Mouse (Mus musculus): Measurements from ENCODE around the gene Brd9. TPM values are rescaled to one million over a fixed set of nuclear protein-coding genes. Genes with fewer than 3 reads are reported as not detected.

Brd9 gene
- 10 to 100 TPM; 80.4 to 83.4 TPM for total RNA-seq (2021)
- long read RNA-seq, experiment 1, transcript Brd9-206 (16 exons, 2,430 nt) = minor isoform, 7 of 79 reads
- long read RNA-seq, experiment 1, transcript Brd9-201 (16 exons, 2,407 nt) = major isoform, 27 of 79 reads
- long read RNA-seq, experiment 1, partial matches to known transcripts = 15 of 79 reads
- long read RNA-seq, experiment 1, other reads (novel, unspliced or antisense) = 29 of 79 reads
- long read RNA-seq, experiment 2, full-length matches to known transcripts = 38 of 80 reads
- long read RNA-seq, experiment 2, partial matches to known transcripts = 11 of 80 reads
- long read RNA-seq, experiment 2, other reads (novel, unspliced or antisense) = 31 of 80 reads

DNA sequence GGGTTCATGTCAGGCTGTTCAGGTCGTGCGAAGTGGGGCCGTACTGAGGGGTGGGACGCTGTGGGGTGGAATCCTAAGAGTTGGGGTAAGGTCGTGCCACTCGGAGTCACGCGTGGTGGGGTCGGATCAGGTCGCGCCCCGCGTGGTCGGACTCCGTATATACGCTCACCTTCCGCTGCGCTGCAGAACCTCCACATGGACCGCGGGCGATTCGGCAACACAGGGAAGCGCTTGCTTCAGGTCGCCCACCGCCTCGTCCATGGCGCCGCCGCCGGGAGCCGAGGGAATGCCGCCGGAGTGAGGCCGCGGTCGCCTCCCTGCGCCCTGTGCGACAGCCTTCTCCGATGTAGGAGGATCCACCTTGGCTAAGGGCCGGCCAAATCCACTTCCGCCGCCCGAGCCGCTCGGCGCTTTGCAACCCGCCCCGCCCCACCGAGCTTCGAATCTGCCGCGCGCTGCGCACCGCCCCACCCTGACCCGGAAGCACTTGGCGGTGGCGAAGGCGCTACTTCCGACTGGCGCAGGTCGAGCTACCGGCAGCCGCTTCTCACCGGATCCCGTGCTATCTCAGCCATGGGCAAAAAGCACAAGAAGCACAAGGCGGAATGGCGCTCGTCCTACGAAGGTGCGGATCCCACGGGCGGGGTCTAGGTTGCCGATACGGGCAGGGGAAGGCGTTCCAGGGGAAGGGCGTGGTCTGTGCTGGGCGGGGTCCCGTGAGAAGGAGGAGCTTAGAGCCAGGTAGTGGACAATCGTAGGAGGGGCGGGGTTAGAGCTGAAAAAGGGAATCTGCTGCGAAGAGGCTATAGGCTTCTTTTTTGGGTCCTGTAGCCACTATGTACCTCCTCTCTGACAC, at the start of gene Brd9, which contains the start of gene Trip13:
Brd9 (plus strand) TSS at position 491 of the 856 bp plus-strand sequence.
Trip13 (minus strand) TSS at position 464 of the 856 bp plus-strand sequence.
- intact Hi-C loops (cut with DNase I) = no loop called here

DNA sequence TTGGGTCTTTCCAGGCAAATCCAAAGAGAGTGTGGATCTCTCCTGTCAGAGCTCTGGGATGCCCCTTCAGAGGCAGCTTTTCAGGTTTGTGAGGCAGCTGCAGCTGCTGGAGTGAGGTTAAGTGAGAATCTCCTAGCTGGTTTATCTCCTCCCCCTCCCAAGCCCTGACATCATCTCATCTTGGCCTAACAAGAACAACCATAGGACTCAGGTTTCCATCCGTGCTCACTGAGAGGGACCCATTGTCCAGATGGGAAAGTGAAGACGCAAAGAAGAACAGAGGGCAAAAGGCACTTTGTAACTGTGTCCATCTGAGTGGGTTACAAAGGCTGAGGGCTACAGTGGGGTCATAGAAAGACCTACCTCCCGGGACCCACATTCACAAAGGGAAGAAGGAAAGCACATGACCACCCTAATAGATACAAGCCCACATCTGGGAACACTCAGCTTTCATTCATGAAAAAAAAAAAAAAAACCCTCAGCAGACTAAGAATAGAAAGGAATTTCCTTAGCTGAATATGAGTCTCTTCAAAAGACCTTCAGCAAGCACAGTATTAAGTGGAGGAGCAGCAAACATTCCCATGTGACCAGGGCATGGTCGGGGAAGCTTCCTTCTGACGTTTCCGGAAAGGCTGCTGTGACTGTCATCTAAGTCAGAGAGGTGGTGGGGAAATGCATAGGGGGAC, 45.0 kb upstream of the Brd9 start:
- intact Hi-C loops (cut with DNase I) = no loop called here
- DNase-seq (ENCODE audit: low spot score in 2 of 2) = no peak

More for the DNA sequence above, at the start of gene Brd9, which contains the start of gene Trip13:
- DNase-seq (ENCODE audit: low spot score in 2 of 2) = peak; percentile 87 to 89

GRCm38 (mm10) chr13:73897561-73897960, 40.0 kb upstream of the Brd9 start:
- intact Hi-C loops (cut with DNase I) = no loop called here
- no peak for DNase-seq (ENCODE audit: low spot score in 2 of 2)

DNA sequence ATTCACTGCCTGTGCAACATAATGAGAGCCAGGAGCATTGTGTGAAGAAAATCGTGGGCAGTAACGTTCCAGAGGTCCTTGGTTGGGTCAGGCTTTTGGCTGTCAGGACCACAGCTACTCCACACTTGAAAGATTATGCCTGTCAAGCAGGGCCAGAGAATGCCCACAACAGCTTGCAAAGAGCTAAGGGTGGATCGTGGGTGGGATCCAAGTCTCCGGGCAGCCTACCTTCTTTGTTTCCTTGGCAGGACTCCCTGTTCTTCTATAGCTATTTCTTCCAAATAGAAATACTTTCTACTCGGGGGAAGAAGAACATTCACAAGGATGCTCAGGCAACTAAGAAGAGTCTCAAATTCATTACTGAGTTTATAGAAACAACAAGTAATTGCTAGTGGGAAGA, 30.5 kb upstream of the Brd9 start:
- DNase-seq (ENCODE audit: low spot score in 2 of 2) = peak; percentile 13 to 14
- intact Hi-C loops (cut with DNase I) = loop anchor here (1.0 to 10.0 kb wide), 5 partner anchors 76 to 482 kb away; no protein-coding TSS in a partner anchor

DNA sequence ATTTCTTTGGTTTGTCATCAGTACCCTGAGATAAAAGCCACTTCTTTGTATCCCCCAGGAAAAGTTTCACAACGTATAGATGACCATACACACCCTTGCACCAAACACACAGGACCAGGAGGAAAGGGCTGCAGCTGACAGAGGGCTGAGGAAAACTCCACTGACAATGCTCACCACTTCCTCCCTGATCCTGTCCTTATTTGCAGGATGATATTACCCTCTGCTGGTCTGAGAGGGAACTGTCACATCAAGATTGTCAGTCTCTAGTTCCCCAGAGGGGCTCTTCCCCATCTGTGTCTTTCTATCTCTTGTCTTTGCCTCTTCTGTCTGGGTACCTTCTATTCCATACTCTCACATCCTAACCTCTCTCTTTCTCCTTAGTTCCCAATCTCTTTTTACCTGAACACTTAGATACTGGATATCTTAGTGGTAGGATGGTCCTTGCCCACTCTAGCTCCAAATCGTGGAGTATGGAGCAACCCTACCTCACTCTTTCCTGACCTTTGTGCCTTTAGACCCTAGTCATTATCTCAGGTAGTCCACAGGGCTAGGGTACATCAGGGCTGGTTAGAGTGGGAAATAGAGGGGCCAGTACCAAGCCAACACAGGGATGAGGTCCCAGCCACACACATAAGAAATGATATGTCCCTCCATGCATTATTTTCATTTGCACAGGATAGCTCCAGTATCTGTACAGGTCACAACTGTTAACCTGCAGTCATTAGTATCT, 29.8 kb upstream of the Brd9 start:
- DNase-seq (ENCODE audit: low spot score in 2 of 2) = peak; percentile 64 to 73
- intact Hi-C loops (cut with DNase I) = loop anchor here (1.0 to 10.0 kb wide), 5 partner anchors 77 to 483 kb away; no protein-coding TSS in a partner anchor

DNA sequence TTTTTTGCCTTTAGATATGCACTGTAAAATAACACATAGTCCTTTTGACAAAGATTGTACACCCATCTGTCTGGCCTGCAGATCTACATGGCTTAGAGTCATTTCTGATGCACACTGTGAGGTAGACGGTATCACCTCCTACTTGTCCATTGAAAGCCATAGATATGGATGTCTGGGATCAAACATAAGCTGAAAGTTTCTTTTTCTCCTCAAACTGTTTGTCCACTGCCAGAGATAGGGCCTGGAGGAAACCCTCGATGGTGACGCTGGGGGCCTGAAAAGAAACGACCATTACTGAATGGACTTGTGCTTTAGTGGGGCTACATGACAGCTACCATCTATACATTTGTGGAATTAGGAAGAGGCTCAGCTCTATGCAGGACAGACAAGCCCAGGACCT, 24.5 kb upstream of the Brd9 start:
- intact Hi-C loops (cut with DNase I) = no loop called here
- no peak for DNase-seq (ENCODE audit: low spot score in 2 of 2)

GRCm38 (mm10) chr13:73932201-73932600, 5.4 kb upstream of the Brd9 start:
- intact Hi-C loops (cut with DNase I) = no loop called here
- no peak for DNase-seq (ENCODE audit: low spot score in 2 of 2)

GRCm38 (mm10) chr13:73936938-73937320, 682 bp upstream of the Brd9 start:
- intact Hi-C loops (cut with DNase I) = no loop called here
- DNase-seq (ENCODE audit: low spot score in 2 of 2) = no peak

GRCm38 (mm10) chr13:73938177-73938560, 558 bp downstream of the Brd9 start:
- DNase-seq (ENCODE audit: low spot score in 2 of 2) = no peak
- intact Hi-C loops (cut with DNase I) = no loop called here

GRCm38 (mm10) chr13:73939101-73939500, 1.5 kb downstream of the Brd9 start:
- DNase-seq (ENCODE audit: low spot score in 2 of 2) = no peak
- intact Hi-C loops (cut with DNase I) = no loop called here

GRCm38 (mm10) chr13:73944606-73945005, 7.0 kb downstream of the Brd9 start:
- no peak for DNase-seq (ENCODE audit: low spot score in 2 of 2)
- intact Hi-C loops (cut with DNase I) = no loop called here

DNA sequence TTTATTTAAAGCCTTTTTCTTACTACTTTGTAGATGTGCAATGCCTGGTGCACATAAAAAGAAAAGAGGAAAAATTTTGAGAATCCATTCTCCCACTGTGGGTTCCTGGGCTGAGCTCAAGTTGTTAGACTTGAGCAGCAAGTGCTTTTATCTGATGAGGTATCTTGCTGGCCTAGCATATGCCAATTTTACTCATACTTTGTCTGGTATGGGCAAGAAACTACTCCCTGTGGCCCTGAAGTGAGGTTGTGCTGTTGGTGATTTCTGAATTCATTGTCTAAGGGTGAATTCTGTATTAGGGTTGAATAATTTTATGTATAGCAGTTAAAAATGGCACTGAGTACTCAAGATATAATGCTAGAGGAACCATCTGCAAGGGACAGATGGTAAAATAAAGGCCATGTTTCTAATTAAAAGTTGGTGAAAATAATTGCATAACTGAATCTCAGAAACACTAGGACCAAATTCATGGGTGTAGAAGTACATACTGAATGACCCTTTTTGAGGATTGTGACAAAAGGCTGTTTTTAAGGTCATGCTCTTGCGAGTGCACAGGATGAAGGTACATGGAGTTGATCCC, 16.0 kb downstream of the Brd9 start:
- no peak for DNase-seq (ENCODE audit: low spot score in 2 of 2)
- intact Hi-C loops (cut with DNase I) = no loop called here

GRCm38 (mm10) chr13:73954666-73955065, 17.1 kb downstream of the Brd9 start:
- no peak for DNase-seq (ENCODE audit: low spot score in 2 of 2)
- intact Hi-C loops (cut with DNase I) = no loop called here

DNA sequence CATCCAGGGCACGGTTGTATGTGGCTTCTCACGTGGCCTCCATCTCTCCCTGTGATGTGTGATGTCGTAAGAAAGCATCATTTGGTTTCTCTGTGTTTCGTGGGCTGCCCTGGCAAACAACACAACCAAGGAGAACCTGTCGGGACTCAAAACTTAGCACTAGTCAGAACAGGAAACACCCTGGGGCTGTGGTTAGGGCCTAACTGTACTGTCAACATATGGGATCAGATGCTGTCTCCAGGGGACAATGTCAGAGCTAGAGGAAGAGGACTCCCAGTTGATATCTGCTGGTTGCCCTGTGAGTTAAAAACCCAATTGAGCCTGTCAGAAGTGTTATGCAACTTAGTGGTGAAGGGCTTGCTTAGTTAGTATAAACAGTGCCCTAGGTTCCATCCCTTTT, 17.9 kb downstream of the Brd9 start:
- DNase-seq (ENCODE audit: low spot score in 2 of 2) = no peak
- intact Hi-C loops (cut with DNase I) = no loop called here

DNA sequence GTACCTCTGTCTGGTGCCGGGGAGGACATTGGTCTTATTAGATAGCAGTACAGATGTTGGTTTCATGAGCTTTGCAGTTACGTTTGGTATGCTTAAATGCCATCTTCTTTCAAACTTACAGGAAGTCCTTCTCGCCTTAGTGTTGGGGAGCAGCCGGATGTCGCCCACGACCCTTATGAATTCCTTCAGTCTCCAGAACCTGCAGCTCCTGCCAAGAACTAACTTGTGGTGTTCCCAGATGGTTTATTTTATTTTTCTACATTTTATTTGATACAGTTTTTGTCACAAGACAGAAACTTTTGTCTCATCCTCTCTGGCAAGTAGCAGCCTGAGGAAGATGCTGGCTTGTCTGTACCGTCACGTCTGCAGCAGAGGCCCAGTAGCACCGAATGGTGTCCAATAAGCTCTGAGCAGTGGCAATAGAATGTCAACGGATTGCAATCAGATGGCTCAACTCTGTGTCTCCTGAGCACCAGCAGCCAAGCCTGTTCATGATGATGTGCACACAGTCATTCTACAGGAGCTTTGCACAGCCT, 22.6 kb downstream of the Brd9 start:
- peak in 1 of 2 experiments; percentile 37 for DNase-seq (ENCODE audit: low spot score in 2 of 2)
- intact Hi-C loops (cut with DNase I) = no loop called here

- DNase-seq (ENCODE audit: low spot score in 2 of 2) = peak in 1 of 2 experiments; percentile 30
- intact Hi-C loops (cut with DNase I) = no loop called here
These were observed 23.6 kb downstream of the Brd9 start for GRCm38 (mm10) chr13:73961177-73961576.

DNA sequence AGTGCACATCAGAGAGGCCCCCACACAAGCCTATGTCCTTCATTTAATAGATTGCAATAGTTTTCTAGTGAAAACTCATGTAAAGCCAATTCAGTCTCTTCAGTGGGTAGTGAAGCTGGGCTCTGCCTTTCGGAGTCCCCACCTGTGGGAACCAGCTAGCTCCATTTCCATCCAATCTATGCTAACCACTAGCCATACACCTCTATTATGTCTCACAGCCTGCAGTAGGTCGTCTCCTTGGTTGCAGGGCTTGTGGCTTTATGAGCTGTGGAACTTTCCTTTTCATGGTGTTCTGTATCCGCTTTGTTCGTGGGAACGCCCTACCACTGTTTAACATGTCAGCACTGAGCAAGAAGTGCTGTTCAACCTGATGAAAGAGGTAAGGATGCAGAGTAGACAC, 25.9 kb downstream of the Brd9 start, which contains the start of gene Zdhhc11:
Zdhhc11 (plus strand) TSS at position 301 of the 400 bp plus-strand sequence.
- intact Hi-C loops (cut with DNase I) = no loop called here
- DNase-seq (ENCODE audit: low spot score in 2 of 2) = no peak
